Mouse (Mus musculus) layer of hippocampus, postnatal 25 days (tissue): ENCODE results near the gene Gnb3. TPM values are rescaled to one million over a fixed set of nuclear protein-coding genes. Genes with fewer than 3 reads are reported as not detected.
"Not testable (repeated sequence)": the region's sequence is repeated elsewhere in the genome, so short reads cannot be mapped to it uniquely, and the experiment has no call there.

Experiments used
- DNase-seq, 2 experiments: peaks; one replicate each; pipeline ENCODE4 v3.0.0; 2022; ENCODE audit warnings: mixed read lengths in 2 of 2, low spot score in 1 of 2; ENCODE audit errors: extremely low spot score in 1 of 2
- total RNA-seq, 2 experiments: library from RNA; stranded (reverse); gene quantifications; 2 replicates each; pipeline ENCODE4 v1.2.3; 2021

Gene Gnb3
- total RNA-seq, 2 experiments from 2014 or later: 0.26 TPM; not detected in 1

DNA sequence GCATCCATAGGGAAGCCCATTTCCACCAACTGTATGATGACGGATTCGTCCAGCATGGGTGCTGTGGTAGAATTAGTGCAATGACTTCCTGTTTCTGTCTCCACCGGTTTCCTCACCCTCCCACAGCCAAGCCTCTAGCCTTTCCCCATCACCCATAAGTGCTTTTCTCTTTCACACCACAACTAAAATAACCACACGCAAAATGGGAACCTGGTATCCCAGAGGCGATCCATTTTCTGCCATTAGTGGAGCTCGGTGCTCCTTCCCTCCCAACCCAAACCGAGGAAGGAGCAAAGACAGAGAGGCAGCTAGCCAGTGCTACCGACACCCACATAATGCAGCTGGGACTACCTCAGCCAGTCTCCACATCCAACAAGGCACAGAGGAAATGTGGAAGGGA is 22.1 kb downstream of the Gnb3 start:
- DNase-seq: no peak

DNA sequence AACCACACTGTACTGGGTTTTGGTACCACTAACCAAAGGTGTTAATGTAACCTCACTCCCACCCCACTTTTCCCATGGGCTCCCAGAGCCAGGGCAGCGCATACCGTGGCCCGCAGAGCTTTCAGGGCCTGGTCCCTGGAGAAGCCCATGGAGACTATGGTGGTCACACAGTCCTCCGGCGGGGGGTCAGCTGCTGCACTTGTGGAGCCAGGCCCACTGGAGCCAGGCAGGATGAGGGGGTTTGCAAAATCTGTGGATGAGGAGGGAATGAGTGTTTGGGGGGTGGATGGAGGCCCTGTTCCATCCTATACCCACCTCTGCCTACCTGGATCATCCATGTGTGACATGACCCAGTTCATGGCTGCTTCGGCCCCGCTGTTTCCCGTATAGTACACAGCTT is 22.5 kb downstream of the Gnb3 start:
- no peak for DNase-seq

DNA sequence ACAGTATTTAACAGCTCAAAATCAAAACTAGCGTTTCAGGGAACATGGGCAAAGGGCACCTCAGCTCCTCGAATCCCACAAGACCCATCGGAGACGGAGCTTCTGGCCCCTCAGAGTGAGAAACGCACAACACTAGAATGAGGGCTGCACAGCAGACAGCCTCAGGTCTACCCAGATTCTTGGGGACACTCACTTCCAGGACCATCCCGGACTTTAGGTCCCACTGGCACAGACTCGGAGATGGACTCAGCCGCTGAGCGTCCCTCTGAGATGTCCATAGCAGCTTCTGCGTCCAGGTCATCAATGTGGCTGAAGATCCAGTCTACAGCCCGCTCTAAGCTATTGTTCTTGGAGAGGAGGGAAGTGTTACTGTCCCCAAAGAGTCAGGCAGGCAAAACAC is 22.9 kb downstream of the Gnb3 start:
- no peak for DNase-seq

DNA sequence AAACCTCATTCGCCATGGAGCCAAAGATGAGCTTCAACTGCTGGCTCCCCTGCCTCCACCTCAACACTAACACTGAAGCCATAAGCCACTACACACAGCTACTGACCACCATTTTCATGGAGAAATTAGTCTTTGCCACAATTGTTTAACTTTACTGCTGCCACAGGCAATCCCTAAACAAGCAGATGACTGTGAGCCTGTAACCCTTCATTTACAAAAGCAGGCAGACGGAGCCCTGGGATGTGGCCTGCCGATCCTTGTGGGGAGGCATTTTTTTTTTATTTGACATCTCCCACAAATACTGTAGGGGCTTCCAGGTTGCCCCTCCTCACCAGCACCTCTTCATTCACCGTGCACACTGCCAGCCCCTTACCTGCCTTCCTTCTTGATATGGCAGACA is 23.5 kb downstream of the Gnb3 start:
- DNase-seq: no peak

DNA sequence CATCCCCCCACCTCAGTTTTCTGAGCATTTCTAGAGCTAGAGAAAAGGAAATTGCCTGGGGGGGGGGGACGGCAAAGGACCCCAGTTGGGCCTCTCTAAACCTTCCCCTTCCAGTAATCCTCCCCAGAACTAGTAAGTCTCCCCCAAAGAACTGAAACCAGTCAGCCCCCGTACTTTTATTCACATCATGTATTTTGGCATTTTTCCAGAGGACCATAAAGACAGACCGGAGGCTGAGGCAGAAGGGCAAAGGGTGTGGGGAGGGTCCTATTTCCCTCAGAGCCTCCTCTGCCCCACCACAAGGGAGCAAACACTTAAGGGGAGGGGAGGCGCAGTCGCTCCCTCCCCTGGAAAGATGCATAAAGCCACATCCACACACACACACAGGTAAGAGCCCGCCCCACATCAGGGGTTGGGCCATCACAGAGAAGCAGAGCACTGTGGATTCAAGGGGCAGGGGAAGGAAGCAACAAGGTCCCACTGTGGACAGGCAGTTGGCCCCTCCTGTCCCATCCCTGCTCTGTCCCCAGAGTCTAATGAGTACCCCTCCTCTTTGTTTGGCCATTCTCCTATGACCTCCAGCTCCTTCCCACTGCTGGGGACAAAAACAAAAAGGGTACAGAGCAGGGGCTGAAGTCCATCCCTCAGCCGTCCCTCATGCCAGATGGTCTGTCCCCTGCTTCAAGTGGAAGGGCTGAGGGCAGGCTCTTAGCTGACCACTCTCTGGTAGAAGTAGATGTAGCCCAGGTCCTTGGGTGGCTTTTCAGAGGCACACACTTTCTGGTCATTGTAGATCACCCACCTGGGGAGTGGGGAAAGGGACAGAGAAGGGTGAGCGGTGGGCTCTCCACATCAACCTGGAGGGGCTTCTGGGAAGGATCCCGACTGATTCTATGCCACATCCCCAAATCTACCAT is 25.0 kb downstream of the Gnb3 start:
- DNase-seq: no peak

DNA sequence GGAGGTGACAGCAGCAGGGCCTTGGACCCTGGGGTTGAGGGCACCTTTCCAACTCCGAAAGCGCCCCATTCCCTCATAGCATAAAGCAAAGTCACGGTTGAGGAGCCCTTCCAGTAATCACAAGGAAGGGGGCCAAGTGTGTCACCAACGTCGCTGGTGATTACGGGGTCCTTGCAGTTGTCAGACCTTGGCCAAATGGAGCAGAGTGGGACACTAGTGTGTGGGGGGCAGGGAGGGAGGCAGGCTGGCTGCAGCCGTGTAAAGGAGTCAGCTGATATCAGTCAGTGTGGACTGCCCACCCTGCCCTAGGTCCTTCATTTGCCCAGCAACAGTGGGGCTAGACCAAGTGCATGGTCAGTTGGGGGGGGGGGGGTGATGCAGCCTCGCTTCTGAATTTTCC is 25.6 kb downstream of the Gnb3 start:
- peak in 1 of 2 experiments; percentile 21 for DNase-seq

DNA sequence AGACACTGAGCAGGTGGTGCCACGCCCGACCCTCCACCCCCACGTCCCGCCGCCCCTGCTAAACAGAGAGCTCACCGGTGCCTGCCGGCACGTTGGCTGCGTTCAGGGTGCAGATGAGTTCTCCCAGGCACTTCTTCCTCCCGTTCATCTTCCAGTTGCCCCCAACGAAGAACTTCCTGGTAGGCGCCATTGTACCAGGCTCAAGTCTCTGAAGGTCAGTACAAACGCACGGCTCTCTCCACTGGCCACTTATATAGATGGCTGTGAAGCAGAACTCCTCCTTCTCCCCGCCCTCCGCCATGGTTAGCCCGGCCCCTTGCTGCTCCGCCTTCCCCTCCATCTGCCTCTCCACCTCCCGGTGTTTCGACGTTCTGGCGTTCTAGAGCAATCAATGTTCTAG is 26.1 kb downstream of the Gnb3 start, which contains the start of gene Tpi1:
Gene Tpi1, minus strand, starts transcription at position 364 of the 400 bp plus-strand sequence.
- peak; percentile 78 to 79 for DNase-seq

DNA sequence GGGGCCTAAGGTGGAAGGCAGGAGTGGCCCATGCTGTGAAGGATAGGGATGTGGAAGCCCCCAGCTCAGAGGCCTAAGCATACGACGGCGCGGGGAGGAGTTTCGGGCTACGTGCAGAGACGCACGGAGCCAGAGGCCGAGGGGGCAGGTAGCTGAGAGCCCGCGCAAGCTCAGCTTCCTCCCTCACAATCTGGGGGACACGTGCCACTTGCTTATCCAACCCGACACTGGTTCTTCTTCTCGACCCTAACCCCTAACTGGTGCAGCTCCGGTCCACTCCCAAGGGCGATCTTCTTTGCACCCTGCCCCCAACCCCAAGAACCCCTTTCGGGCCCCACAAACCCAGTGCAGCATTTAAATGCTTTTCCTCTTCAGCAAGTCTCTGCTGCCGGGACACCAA is 26.6 kb downstream of the Gnb3 start:
- peak; percentile 49 to 58 for DNase-seq

DNA sequence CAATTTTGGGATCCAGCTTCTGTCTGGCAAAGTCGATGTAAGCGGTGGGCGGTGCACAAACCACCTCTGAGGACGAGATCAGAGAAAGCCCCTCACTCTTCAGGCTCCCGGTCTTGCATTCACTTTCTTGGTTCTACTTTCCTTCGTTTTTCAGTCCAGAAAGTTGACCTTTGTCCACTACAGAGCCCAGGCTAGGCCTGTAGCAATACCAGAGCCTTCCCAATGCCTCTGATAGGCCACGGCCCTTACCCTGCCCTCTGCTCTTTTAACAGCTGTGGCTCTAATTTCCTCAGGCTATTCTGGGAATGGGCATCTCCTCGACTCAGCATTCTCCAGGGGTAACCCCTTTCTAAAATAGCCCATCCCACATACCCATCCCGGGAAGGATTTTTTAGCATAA is 27.2 kb downstream of the Gnb3 start:
- DNase-seq: no peak

DNA sequence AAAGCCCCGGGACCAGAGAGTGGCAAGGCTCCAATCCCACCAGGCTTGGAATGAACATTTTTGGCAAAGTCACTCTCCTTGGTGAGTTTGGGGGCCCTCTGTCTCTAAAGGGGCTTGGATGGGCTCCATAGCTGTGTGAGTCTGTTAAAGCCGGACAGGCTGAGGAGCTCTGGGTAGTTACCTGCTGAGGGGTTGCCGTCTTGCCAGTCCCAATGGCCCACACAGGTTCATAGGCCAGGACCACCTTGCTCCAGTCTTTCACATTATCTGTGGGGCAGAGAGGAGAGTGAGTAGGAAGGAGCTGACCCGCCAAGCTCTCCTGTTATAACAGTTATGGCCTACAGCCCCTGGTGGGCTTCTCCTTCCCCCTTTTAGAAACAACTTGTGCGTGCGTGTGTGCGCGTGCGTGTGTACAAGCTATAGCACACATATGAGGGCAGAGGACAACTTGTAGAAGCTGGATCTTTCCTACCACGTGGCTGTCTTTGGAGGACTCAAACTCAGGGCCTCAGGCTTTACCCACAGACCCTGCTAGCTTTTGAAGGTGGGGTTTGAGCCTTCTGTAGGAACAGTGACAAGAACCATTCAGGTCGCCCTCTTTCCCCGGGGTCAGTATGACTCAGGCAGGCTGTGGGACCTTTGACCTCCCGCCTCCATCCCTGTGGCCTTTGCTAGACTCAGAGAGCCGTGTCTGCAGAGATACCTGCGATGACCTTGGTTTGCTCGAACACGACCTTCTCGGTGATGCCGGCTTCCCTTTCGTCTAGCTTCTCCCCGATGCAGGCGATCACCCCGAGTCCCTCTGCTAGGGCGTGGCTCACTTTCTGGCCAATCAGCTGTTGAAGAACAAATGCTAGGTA is 28.1 kb downstream of the Gnb3 start:
- DNase-seq: no peak

DNA sequence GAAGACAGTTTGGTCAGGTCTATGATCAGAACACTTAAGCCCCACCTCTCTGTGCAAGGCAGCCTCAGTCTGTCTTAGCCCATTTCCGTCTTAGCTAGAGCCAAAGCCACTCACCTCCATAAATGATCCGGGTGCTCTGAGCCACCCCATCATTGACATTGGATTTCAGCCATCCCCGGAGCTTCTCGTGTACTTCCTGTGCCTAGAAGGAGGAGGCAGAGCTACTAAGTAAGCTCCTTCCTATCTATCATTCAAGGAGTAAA is 28.7 kb downstream of the Gnb3 start:
- no peak for DNase-seq

DNA sequence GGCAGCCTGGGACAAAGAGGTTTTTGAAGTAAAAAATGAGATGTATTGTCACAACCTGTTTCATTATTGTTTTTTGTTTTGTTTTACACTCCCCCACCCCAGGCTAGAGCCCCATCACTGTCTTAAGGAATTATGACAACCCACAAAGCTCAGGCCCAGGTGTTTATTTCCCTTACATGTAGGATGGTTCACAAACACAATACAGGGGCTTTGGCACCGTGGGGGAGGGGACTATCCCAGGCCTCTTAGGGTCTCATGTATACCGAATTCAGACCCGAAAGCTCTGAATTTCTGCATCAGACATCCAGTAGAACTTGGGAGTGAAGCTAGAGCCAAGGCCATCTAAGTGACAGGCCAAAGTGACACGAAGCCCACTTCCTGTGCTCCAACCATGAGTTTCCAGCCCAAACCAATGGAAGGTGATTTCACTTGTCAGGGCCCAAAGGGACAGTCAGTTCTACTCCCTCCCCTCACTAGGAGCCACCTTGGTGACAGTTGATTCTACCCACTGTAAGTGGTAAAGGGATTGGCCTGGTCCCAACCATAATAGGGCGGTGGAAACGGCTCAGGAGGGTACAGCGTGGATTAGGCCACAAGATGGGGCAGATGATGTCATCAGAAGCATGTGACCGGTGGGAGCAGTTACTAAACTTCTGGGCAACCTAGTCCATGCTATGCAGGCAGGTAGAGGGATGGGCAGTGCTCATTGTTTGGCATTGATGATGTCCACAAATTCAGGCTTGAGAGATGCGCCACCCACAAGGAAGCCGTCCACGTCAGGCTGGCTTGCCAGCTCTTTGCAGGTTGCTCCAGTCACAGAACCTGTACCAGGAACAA is 29.3 kb downstream of the Gnb3 start:
- DNase-seq: not testable (repeated sequence)

DNA sequence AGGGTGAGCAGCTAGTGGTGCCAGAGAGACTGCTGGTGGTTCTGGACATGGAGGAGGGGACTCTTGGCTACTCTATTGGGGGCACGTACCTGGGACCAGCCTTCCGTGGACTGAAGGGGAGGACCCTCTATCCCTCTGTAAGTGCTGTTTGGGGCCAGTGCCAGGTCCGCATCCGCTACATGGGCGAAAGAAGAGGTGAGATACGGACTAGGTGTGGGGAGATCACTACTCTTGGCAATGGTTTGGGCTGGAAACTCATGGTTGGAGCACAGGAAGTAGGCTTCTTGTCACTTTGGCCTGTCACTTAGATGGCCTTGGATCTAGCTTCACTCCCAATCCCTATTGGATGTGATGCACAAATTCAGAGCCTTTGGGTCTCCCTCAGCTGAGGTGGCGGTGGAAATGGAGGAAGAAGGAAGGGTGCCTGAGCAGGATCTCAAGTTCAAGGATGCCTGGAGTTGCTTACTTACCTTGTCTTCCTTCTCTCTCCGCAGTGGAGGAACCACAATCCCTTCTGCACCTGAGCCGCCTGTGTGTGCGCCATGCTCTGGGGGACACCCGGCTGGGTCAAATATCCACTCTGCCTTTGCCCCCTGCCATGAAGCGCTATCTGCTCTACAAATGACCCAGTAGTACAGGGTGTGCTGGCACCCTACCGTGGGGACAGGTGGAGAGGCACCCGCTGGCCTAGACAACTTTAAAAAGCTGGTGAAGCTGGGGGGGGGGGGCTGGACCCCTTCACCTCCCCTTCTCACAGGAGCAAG is 30.1 kb downstream of the Gnb3 start:
- DNase-seq: no peak

DNA sequence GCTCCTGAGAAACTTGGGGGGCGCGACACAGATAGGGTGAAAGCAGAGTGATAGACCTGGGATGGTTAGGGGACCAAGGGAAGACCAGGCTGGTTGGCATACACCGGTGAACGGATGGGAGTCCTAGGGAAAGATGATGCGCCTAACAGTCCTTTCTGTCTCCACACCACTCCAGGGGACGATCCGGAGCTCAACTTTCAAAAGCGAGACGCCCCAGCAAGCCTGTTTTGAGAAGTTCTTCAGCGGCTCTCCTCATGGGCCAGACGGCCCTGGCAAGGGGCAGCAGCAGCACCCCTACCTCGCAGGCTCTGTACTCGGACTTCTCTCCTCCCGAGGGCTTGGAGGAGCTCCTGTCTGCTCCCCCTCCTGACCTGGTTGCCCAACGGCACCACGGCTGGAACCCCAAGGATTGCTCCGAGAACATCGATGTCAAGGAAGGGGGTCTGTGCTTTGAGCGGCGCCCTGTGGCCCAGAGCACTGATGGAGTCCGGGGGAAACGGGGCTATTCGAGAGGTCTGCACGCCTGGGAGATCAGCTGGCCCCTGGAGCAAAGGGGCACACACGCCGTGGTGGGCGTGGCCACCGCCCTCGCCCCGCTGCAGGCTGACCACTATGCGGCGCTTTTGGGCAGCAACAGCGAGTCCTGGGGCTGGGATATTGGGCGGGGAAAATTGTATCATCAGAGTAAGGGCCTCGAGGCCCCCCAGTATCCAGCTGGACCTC is 30.9 kb downstream of the Gnb3 start:
- DNase-seq: peak; percentile 53 to 61

DNA sequence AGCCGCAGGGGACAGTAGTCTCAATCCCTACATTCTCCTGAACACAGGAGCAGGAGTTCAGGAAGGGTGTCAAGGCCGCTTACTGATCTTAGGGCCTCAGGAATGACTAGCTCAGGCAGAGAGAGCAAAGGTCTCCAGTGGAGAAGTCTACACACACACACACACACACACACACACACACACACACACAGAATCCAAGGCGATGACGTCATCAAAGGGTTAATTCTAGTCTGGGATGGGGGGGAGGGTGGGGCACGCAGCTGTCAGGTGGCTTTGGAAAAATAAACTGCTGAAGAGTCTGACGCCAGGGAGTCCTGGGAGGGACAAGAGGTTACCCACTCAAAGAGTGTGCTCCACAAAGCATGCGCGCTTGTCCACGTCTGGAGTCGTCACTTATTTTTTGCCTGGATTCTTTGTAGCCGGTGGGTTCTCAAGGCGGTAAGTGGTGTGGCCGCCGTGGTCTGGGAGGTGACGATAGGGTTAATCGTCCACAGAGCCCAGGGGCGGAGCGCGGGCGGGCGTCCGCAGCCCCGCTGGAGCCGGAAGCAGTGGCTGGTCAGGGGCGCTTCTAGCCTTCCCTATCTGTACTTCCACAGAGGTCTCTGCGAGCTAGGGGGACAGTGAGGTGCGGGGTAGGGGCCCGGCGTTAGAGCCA is 31.6 kb downstream of the Gnb3 start, which contains the start of gene Spsb2:
Gene Spsb2, plus strand, starts transcription at position 304 of the 655 bp plus-strand sequence.
- DNase-seq: peak; percentile 36 to 39

DNA sequence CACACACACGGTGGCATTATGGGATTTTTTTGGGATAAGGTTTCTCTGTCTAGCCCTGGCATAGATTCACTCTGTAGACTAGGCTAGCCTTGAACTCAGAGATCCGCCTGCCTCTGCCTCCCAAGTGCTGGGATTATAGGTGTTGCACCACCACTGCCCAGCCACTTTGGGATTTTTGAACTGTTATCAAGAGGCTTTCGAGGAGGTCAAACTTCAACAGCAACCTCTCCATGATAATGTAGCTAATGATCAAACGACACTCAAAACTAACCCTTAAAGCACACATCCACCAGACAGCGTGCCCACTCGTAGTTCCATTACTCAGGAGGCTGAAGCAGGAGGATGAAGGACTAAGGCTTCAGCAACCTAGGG is 32.1 kb downstream of the Gnb3 start:
- no peak for DNase-seq

DNA sequence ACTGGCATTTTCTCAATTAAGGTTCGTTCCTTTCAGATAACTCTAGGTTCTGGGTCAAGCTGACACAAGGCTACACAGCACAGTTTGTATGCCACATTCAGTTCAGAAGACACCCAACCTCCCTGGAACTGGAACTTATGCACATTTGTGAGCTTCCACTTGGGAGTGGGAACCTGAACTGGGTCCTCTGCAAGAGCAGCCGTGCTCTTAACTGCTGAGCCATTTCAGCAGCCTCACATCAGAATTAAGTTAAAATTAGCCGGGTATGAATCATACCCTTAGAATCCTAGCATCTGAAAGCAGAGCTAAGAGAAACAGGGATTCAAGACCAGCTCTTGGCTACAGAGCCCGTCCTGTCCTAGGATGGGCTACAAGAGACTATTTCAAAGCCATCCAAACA is 32.7 kb downstream of the Gnb3 start:
- no peak for DNase-seq

DNA sequence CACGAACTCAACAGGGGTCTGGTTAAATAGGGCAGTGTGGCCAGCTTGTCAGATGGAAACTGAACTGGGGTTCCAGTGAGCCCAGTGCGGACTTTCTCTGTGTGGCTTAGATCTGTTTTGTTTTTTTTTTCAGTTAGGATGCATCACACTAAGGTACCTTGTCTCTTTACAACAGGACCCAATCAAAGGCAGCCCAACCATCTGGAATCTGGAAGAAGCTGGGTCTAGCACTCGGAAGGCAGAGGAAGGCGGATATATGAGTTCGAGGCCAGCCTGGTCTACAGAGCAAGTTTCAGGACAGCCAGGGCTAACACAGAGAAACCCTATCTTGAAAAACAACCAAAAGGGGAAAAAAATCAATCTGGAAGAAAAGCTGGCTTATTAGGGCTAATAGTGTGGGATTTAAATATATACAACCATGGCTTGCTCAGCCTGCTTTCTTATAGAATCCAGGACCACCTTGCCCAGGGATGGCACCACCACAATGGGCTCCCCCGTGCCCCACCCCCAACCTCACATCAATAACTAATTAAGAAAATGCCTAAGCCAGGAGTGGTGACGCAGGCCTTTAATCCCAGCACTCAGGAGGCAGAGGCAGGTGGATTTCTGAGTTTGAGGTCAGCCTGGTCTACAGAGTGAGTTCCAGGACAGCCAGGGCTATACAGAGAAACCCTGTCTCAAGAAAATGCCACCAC is 33.5 kb downstream of the Gnb3 start:
- no peak for DNase-seq
